8 mouse cellular contexts compared by ENCODE assay signal in the genomic region with DNA sequence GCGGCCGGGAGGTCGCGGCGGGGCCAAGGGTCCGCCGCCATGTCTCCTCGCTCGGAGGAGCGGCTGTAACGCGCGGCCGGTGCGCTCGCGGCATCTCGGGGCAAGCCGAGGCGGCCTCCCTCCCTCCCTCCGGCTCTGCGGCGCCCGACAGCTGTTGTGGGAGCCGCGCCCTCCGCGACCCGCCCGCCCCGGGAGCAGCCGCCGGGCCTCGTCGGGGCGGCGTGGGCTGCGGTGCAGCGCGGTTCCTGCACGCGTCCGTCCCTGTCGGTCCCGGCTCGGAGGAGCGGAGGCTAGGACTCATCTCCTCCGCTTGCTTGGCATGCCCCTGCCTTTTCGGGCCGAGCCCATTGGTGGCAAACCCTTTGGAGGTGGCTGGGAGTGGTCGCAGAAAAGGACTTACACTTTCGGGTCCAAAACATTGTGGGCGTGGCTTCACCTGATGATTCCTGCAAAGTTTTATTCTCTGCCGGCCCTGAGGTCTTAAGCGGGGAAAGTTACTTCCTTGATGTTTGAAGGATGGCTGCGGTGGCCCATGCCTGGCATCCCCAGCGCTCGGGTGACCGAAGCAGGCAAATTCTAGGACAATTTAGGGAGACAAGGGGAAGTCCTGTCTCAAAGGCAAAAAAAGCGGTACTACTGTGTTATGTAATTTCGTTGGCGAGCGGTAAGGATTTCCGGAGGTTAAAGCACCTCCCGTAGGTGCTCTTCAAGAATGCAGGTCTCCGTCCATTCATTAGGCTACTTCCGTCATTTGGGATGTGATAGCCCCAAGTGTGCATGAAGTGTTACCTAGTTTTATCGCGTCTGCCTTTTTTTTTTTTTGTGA. TPM values are rescaled to one million over a fixed set of nuclear protein-coding genes. Genes with fewer than 3 reads are reported as not detected.
A peak's percentile ranks its signal among the peaks of the same experiment; 100 is the strongest.
DNase-seq lines count a peak whose midpoint lies in the region; ATAC-seq lines count a peak whose summit lies in the region.

No protein-coding gene starts in this region.

- H3K27ac ChIP-seq in forebrain, embryonic 12.5 days = peak overlapping the region; percentile 90
- peak overlapping the region; percentile 96 for H3K27ac ChIP-seq in hindbrain, embryonic 15.5 days (replicated peaks)
- H3K27ac ChIP-seq in limb, embryonic 13.5 days = peak overlapping the region; percentile 95
- peak overlapping the region; percentile 94 for H3K27ac ChIP-seq in midbrain, embryonic 12.5 days (replicated peaks)

- 1% methylated on average over 57 of the region's 69 CpGs for WGBS in forebrain, embryonic 12.5 days
- WGBS in hindbrain, embryonic 15.5 days = 1% methylated on average over 54 of the region's 69 CpGs
- WGBS in limb, embryonic 13.5 days = under 1% methylated on average over 47 of the region's 69 CpGs
- under 1% methylated on average over 52 of the region's 69 CpGs for WGBS in midbrain, embryonic 12.5 days

- peak overlapping the region; percentile 98 for H3K4me3 ChIP-seq in forebrain, embryonic 12.5 days (replicated peaks)
- H3K4me3 ChIP-seq in hindbrain, embryonic 15.5 days = peak overlapping the region; percentile 90
- H3K4me3 ChIP-seq in limb, embryonic 13.5 days = peak overlapping the region; percentile 97
- H3K4me3 ChIP-seq in midbrain, embryonic 12.5 days = peak overlapping the region; percentile 98

- H3K27me3 ChIP-seq in forebrain, embryonic 12.5 days = 0 out of 2 replicates have a peak, but pooled peaks cover 4% of the 10 kb centered on the region
- no peaks in the 10 kb centered on the region for H3K27me3 ChIP-seq in hindbrain, embryonic 15.5 days
- no peaks in the 10 kb centered on the region for H3K27me3 ChIP-seq in limb, embryonic 13.5 days
- peaks cover 5% of the 10 kb centered on the region; the same call in 1 of the 2 replicates for H3K27me3 ChIP-seq in midbrain, embryonic 12.5 days
- H3K27me3 ChIP-seq in splenic B cell, adult 2 months (ENCODE audit: control insufficient read depth, insufficient read depth, low read length, poor library complexity, severe bottlenecking) = no peaks in the 10 kb centered on the region

- no peaks in the 10 kb centered on the region; the same call in 1 of the 2 replicates for H3K36me3 ChIP-seq in forebrain, embryonic 12.5 days (replicated peaks)
- no peaks in the 10 kb centered on the region for H3K36me3 ChIP-seq in hindbrain, embryonic 15.5 days
- H3K36me3 ChIP-seq in limb, embryonic 13.5 days = peaks cover 3% of the 10 kb centered on the region; the same call in 1 of the 2 replicates
- no peaks in the 10 kb centered on the region for H3K36me3 ChIP-seq in midbrain, embryonic 12.5 days
- H3K36me3 ChIP-seq in splenic B cell, adult 2 months (ENCODE audit: control insufficient read depth, insufficient read depth, low read length, poor library complexity, severe bottlenecking) = no peaks in the 10 kb centered on the region

- ATAC-seq in forebrain, embryonic 12.5 days (ENCODE audit: low FRiP score) = peak; percentile 65; the same call in 1 of the 2 replicates
- ATAC-seq in hindbrain, embryonic 15.5 days (ENCODE audit: low FRiP score, low read depth) = peak; percentile 67; the same call in 1 of the 2 replicates
- ATAC-seq in limb, embryonic 13.5 days (ENCODE audit: low FRiP score, low read depth) = peak; percentile 60
- ATAC-seq in midbrain, embryonic 12.5 days (ENCODE audit: low FRiP score, low read depth) = peak; percentile 78

- H3K9me3 ChIP-seq in forebrain, embryonic 12.5 days = no peaks in the 10 kb centered on the region
- H3K9me3 ChIP-seq in hindbrain, embryonic 15.5 days = no peaks in the 10 kb centered on the region
- H3K9me3 ChIP-seq in limb, embryonic 13.5 days = 0 out of 2 replicates have a peak, but pooled peaks cover 6% of the 10 kb centered on the region
- no peaks in the 10 kb centered on the region for H3K9me3 ChIP-seq in midbrain, embryonic 12.5 days

- DNase-seq in ovary, postnatal 10 days (ENCODE audit: low spot score) = peak; percentile 38
- no peak for DNase-seq in ovary, postnatal 14 days (ENCODE audit: low spot score)
- peak; percentile 45 for DNase-seq in adipocyte (ENCODE audit: low spot score)
- peak; percentile 75 for DNase-seq in splenic B cell, adult 2 months (ENCODE audit: low read depth, low spot score)

- peaks cover 13% of the 10 kb centered on the region for H3K4me1 ChIP-seq in forebrain, embryonic 12.5 days
- peaks cover 17% of the 10 kb centered on the region for H3K4me1 ChIP-seq in hindbrain, embryonic 15.5 days (replicated peaks)
- peaks cover 15% of the 10 kb centered on the region for H3K4me1 ChIP-seq in limb, embryonic 13.5 days
- peaks cover 18% of the 10 kb centered on the region for H3K4me1 ChIP-seq in midbrain, embryonic 12.5 days

- peak overlapping the region; percentile 97 for H3K9ac ChIP-seq in forebrain, embryonic 12.5 days
- peak overlapping the region; percentile 88 for H3K9ac ChIP-seq in hindbrain, embryonic 15.5 days
- peak overlapping the region; percentile 96 for H3K9ac ChIP-seq in limb, embryonic 13.5 days
- H3K9ac ChIP-seq in midbrain, embryonic 12.5 days (replicated peaks) = peak overlapping the region; percentile 96

- peak overlapping the region; percentile 77 for H3K4me2 ChIP-seq in forebrain, embryonic 12.5 days
- peak overlapping the region; percentile 86 for H3K4me2 ChIP-seq in hindbrain, embryonic 15.5 days
- peak overlapping the region; percentile 81 for H3K4me2 ChIP-seq in limb, embryonic 13.5 days (replicated peaks)
- H3K4me2 ChIP-seq in midbrain, embryonic 12.5 days (replicated peaks) = peak overlapping the region; percentile 83

RNA-seq across cellular contexts. Expression of gene Morc3, which starts 0.7 kb away (rescaled TPM):
- 33.6 and 34.6 TPM in 2 replicates for polyA plus RNA-seq in forebrain, embryonic 12.5 days (2016; fragmentation: Nextera tagmentation; extraction: Ambion mirVana)
- polyA plus RNA-seq in hindbrain, embryonic 15.5 days (2015; fragmentation: Nextera tagmentation; extraction: Ambion mirVana) = 29.4 and 29.9 TPM in 2 replicates
- polyA plus RNA-seq in limb, embryonic 13.5 days (2015; fragmentation: Nextera tagmentation; extraction: Ambion mirVana) = 38.5 TPM in 2 replicates
- 34.6 and 40.0 TPM in 2 replicates for polyA plus RNA-seq in midbrain, embryonic 12.5 days (2016; fragmentation: Nextera tagmentation; extraction: Ambion mirVana)

RNA-seq across cellular contexts. Expression of gene Chaf1b, which starts 51.0 kb away (rescaled TPM):
- 92.4 and 93.4 TPM in 2 replicates for polyA plus RNA-seq in forebrain, embryonic 12.5 days (2016; fragmentation: Nextera tagmentation; extraction: Ambion mirVana)
- polyA plus RNA-seq in hindbrain, embryonic 15.5 days (2015; fragmentation: Nextera tagmentation; extraction: Ambion mirVana) = 19.9 and 20.1 TPM in 2 replicates
- polyA plus RNA-seq in limb, embryonic 13.5 days (2015; fragmentation: Nextera tagmentation; extraction: Ambion mirVana) = 75.1 and 80.0 TPM in 2 replicates
- polyA plus RNA-seq in midbrain, embryonic 12.5 days (2016; fragmentation: Nextera tagmentation; extraction: Ambion mirVana) = 70.1 and 71.6 TPM in 2 replicates
